Mouse (Mus musculus) stomach, embryonic 16.5 days (tissue): ENCODE results near the gene Syne1. TPM values are rescaled to one million over a fixed set of nuclear protein-coding genes. Genes with fewer than 3 reads are reported as not detected.

Source experiments
- ATAC-seq: fragments of 200-750 bp; cut with Nextera tagmentation; 2 replicates; pipeline ENCODE4 v1.8.0; 2017; ENCODE audit warnings: moderate number of reproducible peaks, moderate TSS enrichment; ENCODE audit not compliant: insufficient read depth, low FRiP score
- H3K27ac ChIP-seq: fragments of 300-500 bp; sonication (generic); 2 replicates; pipeline ENCODE4 v1.5.1; 2014; ENCODE audit warnings: low read length
- H3K27me3 ChIP-seq: fragments of 300-500 bp; sonication (generic); 2 replicates; pipeline ENCODE4 v1.6.1; 2014; ENCODE audit warnings: low read length, control low read depth, mixed read lengths; ENCODE audit not compliant: control insufficient read depth, insufficient read depth
- H3K36me3 ChIP-seq: fragments of 300-500 bp; sonication (generic); 2 replicates; pipeline ENCODE4 v1.6.1; 2014; ENCODE audit warnings: low read length; ENCODE audit not compliant: control insufficient read depth, insufficient read depth
- H3K4me1 ChIP-seq: fragments of 300-500 bp; sonication (generic); 2 replicates; pipeline ENCODE4 v1.6.1; 2014; ENCODE audit warnings: low read length, control low read depth, mixed read lengths; ENCODE audit not compliant: control insufficient read depth, insufficient read depth
- H3K4me2 ChIP-seq: fragments of 300-500 bp; sonication (generic); 2 replicates; pipeline ENCODE4 v1.6.1; 2014; ENCODE audit warnings: low read depth, low read length, mixed read lengths
- H3K4me3 ChIP-seq: fragments of 300-500 bp; sonication (generic); replicated peaks from 2 replicates; pipeline ENCODE4 v1.5.1; 2014; ENCODE audit warnings: mild to moderate bottlenecking, low read length
- H3K9ac ChIP-seq: fragments of 300-500 bp; sonication (generic); 2 replicates; pipeline ENCODE4 v1.6.1; 2014; ENCODE audit warnings: low read length
- H3K9me3 ChIP-seq: fragments of 300-500 bp; sonication (generic); replicated peaks from 2 replicates; pipeline ENCODE4 v1.6.1; 2016; ENCODE audit warnings: low read length, control low read depth; ENCODE audit not compliant: control insufficient read depth
- WGBS: fragments of 180-500 bp; shearing (Covaris S2); extraction: QIAGEN DNeasy Blood & Tissue Kit; methylation state at CpG from one replicate; pipeline ENCODE4 v1.1.7; 2014; 5-methylcytosine and 5-hydroxymethylcytosine counted together
- polyA plus RNA-seq: library from polyadenylated mRNA; unstranded; fragments of >200 nt; fragmentation: Nextera tagmentation; extraction: Ambion mirVana; gene quantifications from 2 replicates; pipeline ENCODE4 v1.2.1, GENCODE M21; 2015

The Syne1 gene
- polyA plus RNA-seq, 1 experiment from 2014 or later: 9.4 TPM

- no peak overlapping the region for H3K9ac ChIP-seq
- no peak overlapping the region for H3K4me3 ChIP-seq
- peaks cover 4% of the 10 kb centered on the region; the same call in 1 of the 2 replicates for H3K4me1 ChIP-seq
- H3K9me3 ChIP-seq: no peaks in the 10 kb centered on the region
- no peaks in the 10 kb centered on the region for H3K36me3 ChIP-seq
- no peak overlapping the region for H3K27ac ChIP-seq
- no peaks in the 10 kb centered on the region for H3K27me3 ChIP-seq
- 89% methylated on average over 5 of the region's 5 CpGs for WGBS
- ATAC-seq: no peak
- no peak overlapping the region for H3K4me2 ChIP-seq
These were observed 4.9 kb downstream of the Syne1 start for GRCm38 (mm10) chr10:5546428-5546827.

DNA sequence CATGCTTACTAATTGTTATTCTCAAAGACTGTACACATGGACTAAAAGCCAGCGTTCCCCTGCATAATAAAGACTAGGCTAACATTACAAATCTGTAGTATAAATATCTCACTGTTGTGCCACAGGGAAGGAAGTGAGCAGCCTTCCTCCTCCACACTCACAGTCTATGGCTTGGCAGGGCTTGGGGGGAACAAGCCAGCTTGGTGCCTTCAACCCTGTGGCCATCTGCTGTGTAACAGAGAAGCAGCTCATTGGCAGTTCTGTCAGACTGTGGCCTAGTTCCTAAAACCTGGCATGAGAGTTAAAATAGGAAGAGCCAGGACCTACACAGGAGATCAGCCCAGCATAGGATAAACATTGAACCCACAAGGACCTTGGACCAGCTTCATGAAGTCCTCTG is 23.0 kb downstream of the Syne1 start:
- Histone ChIP-seq H3K4me1 (no peaks in the 10 kb centered on the region), H3K36me3 (no peaks in the 10 kb centered on the region), H3K4me3 (no peak overlapping the region), H3K27ac (no peak overlapping the region), H3K27me3 (no peaks in the 10 kb centered on the region), H3K9me3 (no peaks in the 10 kb centered on the region), H3K9ac (no peak overlapping the region), H3K4me2 (no peak overlapping the region)
- no peak for ATAC-seq
- 64% methylated on average over 1 of the region's 1 CpGs for WGBS

DNA sequence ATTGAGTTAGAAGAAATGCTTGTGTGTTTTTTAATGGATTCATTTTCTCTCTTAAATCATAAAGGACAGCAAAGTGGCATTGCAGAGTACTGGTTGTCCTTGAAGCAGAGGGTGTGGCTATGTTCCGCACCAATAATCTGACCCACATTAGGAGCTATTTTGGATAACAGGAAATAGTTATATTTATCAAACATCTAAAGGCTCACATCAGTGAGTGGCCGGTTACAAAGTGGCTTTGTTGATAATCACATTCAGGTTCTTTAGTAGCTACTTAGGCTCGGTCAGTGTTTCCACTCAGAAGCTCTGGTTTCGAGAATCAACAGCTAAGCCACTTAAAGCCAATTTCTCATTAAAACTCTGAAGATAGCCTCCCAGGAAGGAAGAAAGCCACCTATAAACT is 23.6 kb downstream of the Syne1 start:
- no peak for ATAC-seq
- Histone ChIP-seq H3K27ac (no peak overlapping the region), H3K4me1 (no peaks in the 10 kb centered on the region), H3K27me3 (no peaks in the 10 kb centered on the region), H3K4me2 (no peak overlapping the region), H3K9ac (no peak overlapping the region), H3K9me3 (no peaks in the 10 kb centered on the region), H3K36me3 (no peaks in the 10 kb centered on the region), H3K4me3 (no peak overlapping the region)
- WGBS: 59% methylated on average over 4 of the region's 4 CpGs

DNA sequence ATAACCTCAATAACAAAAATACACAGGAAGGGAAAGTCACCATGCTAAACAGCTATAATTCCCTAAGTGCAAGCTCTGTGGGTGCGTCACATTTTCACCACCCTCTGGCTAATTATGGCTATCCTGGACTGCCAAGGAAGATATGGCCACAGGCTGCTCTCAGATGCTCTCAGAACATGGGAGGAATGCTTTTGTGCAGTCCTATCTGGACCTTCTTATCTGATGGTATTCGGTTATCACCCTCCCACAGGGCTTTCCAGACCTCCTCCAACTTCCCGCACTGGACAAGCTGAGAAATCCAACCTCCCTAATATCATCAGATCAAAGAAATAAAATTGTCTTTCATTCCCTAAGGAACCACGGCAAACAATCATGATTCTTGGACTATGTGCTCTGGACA is 28.4 kb downstream of the Syne1 start:
- Histone ChIP-seq H3K4me2 (no peak overlapping the region), H3K27ac (no peak overlapping the region), H3K9ac (no peak overlapping the region), H3K9me3 (no peaks in the 10 kb centered on the region), H3K27me3 (no peaks in the 10 kb centered on the region), H3K36me3 (no peaks in the 10 kb centered on the region), H3K4me1 (no peaks in the 10 kb centered on the region), H3K4me3 (no peak overlapping the region)
- ATAC-seq: no peak
- 72% methylated on average over 4 of the region's 4 CpGs for WGBS

DNA sequence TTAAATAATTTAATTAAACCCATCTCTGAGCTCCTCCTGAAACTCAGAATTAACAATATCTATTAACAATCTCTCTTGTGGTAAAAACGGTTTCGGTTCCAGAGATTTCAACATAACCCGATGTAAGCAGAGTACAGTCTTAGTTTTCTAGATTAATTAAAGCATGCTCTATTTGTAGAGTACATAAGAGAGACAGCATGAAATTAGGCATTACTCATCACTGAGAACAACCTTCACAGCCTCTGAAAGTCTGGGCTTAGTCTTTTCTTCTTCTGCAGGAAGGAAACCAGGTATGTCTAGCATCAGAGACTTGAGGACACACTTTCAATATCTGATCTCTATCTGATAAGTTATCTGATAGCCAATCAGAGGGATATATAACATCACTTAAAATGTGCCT is 29.0 kb downstream of the Syne1 start:
- H3K27ac ChIP-seq: no peak overlapping the region
- 95% methylated on average over 3 of the region's 3 CpGs for WGBS
- no peaks in the 10 kb centered on the region for H3K27me3 ChIP-seq
- no peak for ATAC-seq
- H3K4me1 ChIP-seq: no peaks in the 10 kb centered on the region
- no peak overlapping the region for H3K9ac ChIP-seq
- no peak overlapping the region for H3K4me2 ChIP-seq
- H3K9me3 ChIP-seq: no peaks in the 10 kb centered on the region
- no peaks in the 10 kb centered on the region for H3K36me3 ChIP-seq
- no peak overlapping the region for H3K4me3 ChIP-seq

DNA sequence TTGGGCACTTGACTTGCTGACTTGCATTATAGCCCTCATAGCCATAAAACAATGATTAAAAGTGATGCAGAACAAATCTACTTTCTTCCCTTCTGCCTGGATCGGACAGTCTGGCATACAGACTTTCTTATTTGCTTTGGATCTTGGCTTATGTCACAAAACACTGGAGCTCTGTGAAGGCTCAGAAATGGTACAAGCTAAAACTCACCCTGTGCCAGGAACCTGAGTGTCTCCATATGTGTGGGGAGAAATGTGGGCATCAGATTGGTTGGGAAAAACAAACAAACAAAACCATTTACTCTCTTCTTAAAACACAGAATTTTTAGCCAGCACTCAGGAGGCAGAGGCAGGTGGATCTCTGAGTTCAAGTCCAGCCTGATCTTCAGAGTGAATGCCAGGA is 30.6 kb downstream of the Syne1 start:
- Histone ChIP-seq H3K4me2 (no peak overlapping the region), H3K4me1 (no peaks in the 10 kb centered on the region), H3K9ac (no peak overlapping the region), H3K27me3 (no peaks in the 10 kb centered on the region), H3K27ac (no peak overlapping the region), H3K4me3 (no peak overlapping the region), H3K36me3 (no peaks in the 10 kb centered on the region), H3K9me3 (no peaks in the 10 kb centered on the region)
- 73% methylated on average over 1 of the region's 1 CpGs for WGBS
- no peak for ATAC-seq

- Histone ChIP-seq H3K4me3 (no peak overlapping the region), H3K4me2 (no peak overlapping the region), H3K4me1 (no peaks in the 10 kb centered on the region), H3K36me3 (no peaks in the 10 kb centered on the region), H3K27ac (no peak overlapping the region), H3K27me3 (no peaks in the 10 kb centered on the region), H3K9ac (no peak overlapping the region), H3K9me3 (no peaks in the 10 kb centered on the region)
- WGBS: 11% methylated on average over 3 of the region's 3 CpGs
- ATAC-seq: no peak
These were observed 36.0 kb downstream of the Syne1 start for GRCm38 (mm10) chr10:5515330-5515729.

DNA sequence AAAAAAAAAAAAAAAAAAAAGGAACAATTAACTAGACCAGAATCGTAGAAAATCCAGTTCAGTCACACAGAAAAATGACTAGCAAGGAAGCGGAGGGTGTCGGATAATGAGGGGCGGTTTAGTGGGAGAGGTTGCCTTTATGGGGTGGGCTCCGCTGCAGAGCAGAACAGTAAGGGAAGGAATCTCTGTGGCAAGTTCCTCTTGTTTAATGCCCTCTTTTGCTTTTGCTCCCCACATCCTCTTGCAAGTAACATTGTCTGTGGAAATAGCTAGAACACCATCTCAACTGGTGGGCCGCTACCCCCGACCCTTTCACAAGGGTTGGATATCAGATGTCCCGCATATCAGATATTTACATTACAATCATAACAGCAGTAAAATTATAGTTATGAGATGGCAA is 37.1 kb downstream of the Syne1 start:
- H3K27ac ChIP-seq: no peak overlapping the region
- H3K9me3 ChIP-seq: no peaks in the 10 kb centered on the region
- no peak overlapping the region for H3K9ac ChIP-seq
- H3K4me1 ChIP-seq: no peaks in the 10 kb centered on the region
- no peaks in the 10 kb centered on the region for H3K27me3 ChIP-seq
- H3K4me2 ChIP-seq: no peak overlapping the region
- WGBS: 87% methylated on average over 8 of the region's 8 CpGs
- no peak overlapping the region for H3K4me3 ChIP-seq
- no peak for ATAC-seq
- no peaks in the 10 kb centered on the region for H3K36me3 ChIP-seq

DNA sequence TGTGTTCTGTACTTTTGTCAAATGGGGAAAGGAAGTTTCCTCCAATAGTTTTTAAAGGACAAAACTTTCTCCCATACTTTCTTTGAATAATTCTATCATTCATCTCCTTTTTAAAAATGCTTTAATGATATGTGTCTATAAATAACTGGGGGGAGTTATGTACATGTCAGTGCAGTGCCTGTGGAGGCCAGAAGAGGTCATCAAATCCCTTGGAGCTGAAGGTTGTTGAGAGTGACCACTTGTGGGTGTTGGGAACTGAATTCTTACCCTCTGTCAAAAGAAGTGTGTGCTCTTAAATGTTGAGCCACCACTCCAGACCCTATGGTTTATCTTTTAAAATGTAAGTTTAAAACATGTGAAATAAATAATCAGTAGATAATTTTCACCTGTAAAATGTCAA is 39.0 kb downstream of the Syne1 start:
- H3K27ac ChIP-seq: no peak overlapping the region
- H3K4me2 ChIP-seq: no peak overlapping the region
- H3K4me3 ChIP-seq: no peak overlapping the region
- H3K36me3 ChIP-seq: no peaks in the 10 kb centered on the region
- no peak overlapping the region for H3K9ac ChIP-seq
- H3K4me1 ChIP-seq: no peaks in the 10 kb centered on the region
- H3K27me3 ChIP-seq: no peaks in the 10 kb centered on the region
- no peak for ATAC-seq
- H3K9me3 ChIP-seq: no peaks in the 10 kb centered on the region

GRCm38 (mm10) chr10:5511403-5511802 is 39.9 kb downstream of the Syne1 start:
- Histone ChIP-seq H3K4me2 (no peak overlapping the region), H3K4me1 (no peaks in the 10 kb centered on the region), H3K27me3 (no peaks in the 10 kb centered on the region), H3K9ac (no peak overlapping the region), H3K4me3 (no peak overlapping the region), H3K36me3 (no peaks in the 10 kb centered on the region), H3K27ac (no peak overlapping the region), H3K9me3 (no peaks in the 10 kb centered on the region)
- 67% methylated on average over 3 of the region's 3 CpGs for WGBS
- no peak for ATAC-seq
